ENCODE assay signal across 8 mouse cellular contexts in the genomic region with DNA sequence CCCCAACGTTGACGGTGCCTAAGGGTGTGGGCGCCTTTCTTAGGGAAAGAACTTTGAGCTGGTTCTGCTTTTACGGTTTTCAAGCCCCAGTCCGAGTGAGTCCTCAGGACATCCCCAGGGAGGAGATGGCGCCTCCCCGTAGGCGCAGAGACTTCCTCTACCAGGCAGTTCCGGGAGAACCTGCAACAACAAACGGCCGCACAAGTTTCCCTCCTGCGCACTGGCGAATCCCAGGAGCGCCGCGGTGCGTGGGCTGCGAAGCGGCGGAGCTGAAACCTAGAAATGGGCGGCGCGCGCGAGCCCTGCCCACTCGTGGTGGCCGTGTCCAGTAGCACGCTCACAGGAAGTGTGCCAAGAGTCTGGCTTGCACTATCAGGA. TPM values are rescaled to one million over a fixed set of nuclear protein-coding genes. Genes with fewer than 3 reads are reported as not detected.
DNase-seq lines count a peak whose midpoint lies in the region; ATAC-seq and TF ChIP-seq lines count a peak whose summit lies in the region.

No protein-coding gene starts in this region.

- H3K27me3 ChIP-seq in lung, embryonic 15.5 days, result peaks cover 40% of the 10 kb centered on the region

- peaks cover 28% of the 10 kb centered on the region for H3K4me1 ChIP-seq in lung, embryonic 15.5 days

- H3K4me3 ChIP-seq in layer of hippocampus, adult 2 months, result peak overlapping the region; percentile 65
- H3K4me3 ChIP-seq in lung, embryonic 15.5 days, result peak overlapping the region; percentile 52

- ATAC-seq in frontal cortex, adult (ENCODE audit: low TSS enrichment), result peak; percentile 64
- no peak; the same call in 1 of the 2 replicates for ATAC-seq in lung, embryonic 15.5 days (ENCODE audit: borderline replicate concordance, extremely low read depth, low FRiP score, low TSS enrichment)

- H3K4me2 ChIP-seq in lung, embryonic 15.5 days, result peak overlapping the region; percentile 99

- peak overlapping the region; percentile 34 for H3K9ac ChIP-seq in lung, embryonic 15.5 days

- DNase-seq in Muller cell, postnatal 12 days (ENCODE audit: inconsistent ontology term), result peak; percentile 71
- DNase-seq in cerebellum, adult 8-10 months, result peak; percentile 54
- DNase-seq in heart, postnatal 4 days, result peak; percentile 78
- peak in 1 of 2 experiments; percentile 13 for DNase-seq in layer of hippocampus, adult 2 months (ENCODE audit: low spot score in 2 of 2)
- peak; percentile 65 for DNase-seq in ovary, adult 18-20 months (ENCODE audit: low spot score)
- peak; percentile 63 to 72 for DNase-seq in urinary bladder, postnatal 4 days (ENCODE audit: low spot score in 2 of 2)

- no peak overlapping the region for H3K27ac ChIP-seq in layer of hippocampus, adult 2 months
- H3K27ac ChIP-seq in lung, embryonic 15.5 days, result peak overlapping the region; percentile 37; the same call in 1 of the 2 replicates

- no peaks in the 10 kb centered on the region for H3K36me3 ChIP-seq in lung, embryonic 15.5 days

- no peaks in the 10 kb centered on the region for H3K9me3 ChIP-seq in lung, embryonic 15.5 days

- WGBS in lung, embryonic 15.5 days, result under 1% methylated on average over 28 of the region's 28 CpGs

- TF ChIP-seq CTCF in layer of hippocampus, adult 2 months (conservative IDR thresholded peaks at IDR 0.05), result no peak

RNA-seq across cellular contexts. Expression of a gene that starts 2.0 kb away (rescaled TPM):
- total RNA-seq in heart, postnatal 4 days (2021), result 1 to 10 TPM; 6.6 to 7.2 TPM
- 1 to 10 TPM in 1 of 2 experiments, under 1 TPM in 1; 0.76 to 1.2 TPM for total RNA-seq in layer of hippocampus, adult 2 months (2021)
- polyA plus RNA-seq in lung, embryonic 15.5 days (2015; fragmentation: Nextera tagmentation; extraction: Ambion mirVana), result 3.7 and 3.9 TPM in 2 replicates
